Mouse (Mus musculus) midbrain, embryonic 14.5 days (tissue): ENCODE measurements around the gene Elf5. TPM values are rescaled to one million over a fixed set of nuclear protein-coding genes. Genes with fewer than 3 reads are reported as not detected.

ENCODE experiments used
- ATAC-seq: fragments of 200-750 bp; cut with Nextera tagmentation; 2 replicates; pipeline ENCODE4 v1.8.0; 2017; ENCODE audit warnings: moderate number of reproducible peaks, moderate library complexity; ENCODE audit not compliant: low FRiP score, low TSS enrichment
- DNase-seq: peaks from one replicate; pipeline ENCODE4 v3.0.0-alpha.2; 2015
- H3K27ac ChIP-seq: fragments of 300-500 bp; sonication (generic); replicated peaks from 2 replicates; pipeline ENCODE4 v1.5.1; 2014; ENCODE audit warnings: mild to moderate bottlenecking, low read depth, low read length, moderate library complexity
- H3K27me3 ChIP-seq: fragments of 300-500 bp; sonication (generic); 2 replicates; pipeline ENCODE4 v1.6.1; 2014; ENCODE audit warnings: low read length, control low read depth, mixed read lengths; ENCODE audit not compliant: control insufficient read depth, insufficient read depth
- H3K36me3 ChIP-seq: fragments of 300-500 bp; sonication (generic); 2 replicates; pipeline ENCODE4 v1.6.1; 2014; ENCODE audit warnings: low read length, control low read depth; ENCODE audit not compliant: control insufficient read depth, insufficient read depth
- H3K4me1 ChIP-seq: fragments of 300-500 bp; sonication (generic); 2 replicates; pipeline ENCODE4 v1.6.1; 2014; ENCODE audit warnings: mild to moderate bottlenecking, antibody characterized with exemption, low read length, control low read depth; ENCODE audit not compliant: control insufficient read depth, insufficient read depth
- H3K4me2 ChIP-seq: fragments of 300-500 bp; sonication (generic); 2 replicates; pipeline ENCODE4 v1.6.1; 2014; ENCODE audit warnings: mild to moderate bottlenecking, low read length, moderate library complexity
- H3K4me3 ChIP-seq: fragments of 300-500 bp; sonication (generic); replicated peaks from 2 replicates; pipeline ENCODE4 v1.5.1; 2014; ENCODE audit warnings: low read depth, low read length
- H3K9ac ChIP-seq: fragments of 300-500 bp; sonication (generic); replicated peaks from 2 replicates; pipeline ENCODE4 v1.6.1; 2014; ENCODE audit warnings: mild to moderate bottlenecking, low read length, moderate library complexity
- H3K9me3 ChIP-seq: fragments of 300-500 bp; sonication (generic); 2 replicates; pipeline ENCODE4 v1.6.1; 2016; ENCODE audit warnings: low read length, control low read depth, mixed read lengths; ENCODE audit not compliant: control insufficient read depth
- WGBS: fragments of 180-500 bp; shearing (Covaris S2); extraction: QIAGEN DNeasy Blood & Tissue Kit; methylation state at CpG from one replicate; pipeline ENCODE4 v1.1.7; 2014; 5-methylcytosine and 5-hydroxymethylcytosine counted together
- polyA plus RNA-seq: library from polyadenylated mRNA; unstranded; fragments of >200 nt; fragmentation: Nextera tagmentation; extraction: Ambion mirVana; gene quantifications from 2 replicates; pipeline ENCODE4 v1.2.1, GENCODE M21; 2014

The Elf5 gene
- polyA plus RNA-seq, 1 experiment from 2014 or later, result not detected

DNA sequence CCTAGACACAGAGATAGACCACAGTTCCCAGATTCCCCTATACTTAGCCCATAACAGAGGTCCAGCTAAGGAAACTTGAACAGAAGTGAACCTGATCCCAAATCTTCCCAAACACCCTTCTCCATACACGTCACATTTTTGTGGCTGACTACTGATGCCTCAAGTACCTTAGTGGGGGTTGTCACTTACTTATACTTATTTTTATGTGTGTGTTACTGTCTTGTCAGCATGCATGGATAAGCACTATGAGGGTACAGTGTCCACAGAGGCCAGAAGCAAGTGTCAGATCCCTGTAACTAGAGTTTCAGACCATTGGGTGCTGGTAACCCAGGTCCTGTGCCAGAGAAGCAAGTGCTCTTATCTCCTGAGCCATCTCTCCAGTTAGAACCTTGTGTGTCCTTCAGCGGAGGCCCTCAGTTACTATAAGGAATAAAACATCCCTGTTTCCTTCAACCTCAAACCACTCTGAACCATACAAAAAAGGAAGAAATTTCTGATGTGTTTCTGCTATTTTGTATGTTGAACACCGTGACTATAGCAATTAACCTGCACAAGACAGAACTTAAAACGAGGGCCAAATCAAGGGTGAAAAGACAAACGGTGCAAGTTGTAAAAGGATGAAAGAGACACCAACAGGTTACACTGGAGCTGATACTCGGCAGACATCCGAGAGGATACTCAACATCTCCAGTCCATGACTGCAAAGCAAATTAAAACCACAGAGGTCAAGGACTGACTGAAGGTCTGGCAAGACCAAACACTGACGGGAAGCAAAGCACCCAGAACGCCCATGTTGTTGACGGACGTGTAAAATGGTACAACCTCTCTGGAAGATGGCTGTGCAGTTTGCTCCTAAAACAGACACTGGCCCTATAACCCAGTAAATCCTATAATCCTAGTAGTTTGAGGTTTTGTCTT is 70.1 kb downstream of the Elf5 start:
- H3K9me3 ChIP-seq, result no peaks in the 10 kb centered on the region
- WGBS, result 90% methylated on average over 11 of the region's 11 CpGs
- no peak for ATAC-seq

DNA sequence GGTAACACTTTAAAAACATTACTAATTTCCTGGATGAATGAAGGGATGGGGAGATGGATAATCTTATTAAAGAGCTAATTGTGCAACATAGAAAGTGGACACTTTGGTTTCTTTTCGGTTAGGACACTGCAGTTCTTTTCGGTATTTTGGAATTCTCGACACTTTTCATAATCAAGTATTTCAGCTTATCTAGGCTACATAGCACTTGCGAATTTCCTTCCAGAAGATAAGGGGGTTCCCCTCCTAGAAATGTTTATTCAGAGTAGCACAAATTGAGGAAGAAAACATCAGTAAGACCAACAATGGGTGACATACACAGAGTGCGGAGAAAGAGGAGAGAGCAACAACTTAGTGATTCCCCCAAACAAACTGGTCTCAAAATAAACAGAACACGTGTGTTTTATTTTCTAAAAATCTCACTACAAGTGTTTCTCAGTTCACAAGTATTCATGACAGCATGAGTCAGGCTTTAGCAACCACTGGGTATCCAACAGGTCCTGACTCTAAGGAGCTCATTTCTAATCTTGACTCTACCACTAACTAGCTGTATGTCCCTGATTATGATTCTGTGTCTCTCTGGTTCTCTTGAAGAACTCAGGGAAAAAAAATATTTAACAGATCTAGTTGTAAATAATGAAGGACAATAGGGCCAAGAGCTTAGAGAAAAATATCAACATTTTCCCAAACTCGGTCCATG is 71.9 kb downstream of the Elf5 start:
- Histone ChIP-seq H3K9me3 (no peaks in the 10 kb centered on the region), H3K4me1 (peaks cover 18% of the 10 kb centered on the region), H3K4me2 (peak overlapping the region; percentile 76), H3K27ac (no peak overlapping the region), H3K36me3 (no peaks in the 10 kb centered on the region), H3K9ac (no peak overlapping the region; the same call in 1 of the 2 replicates), H3K4me3 (peak overlapping the region; percentile 77), H3K27me3 (no peaks in the 10 kb centered on the region)
- DNase-seq, result no peak
- 89% methylated on average over 7 of the region's 7 CpGs for WGBS
- no peak for ATAC-seq

More for the DNA sequence above, 70.1 kb downstream of the Elf5 start:
- no peak for DNase-seq
- Histone ChIP-seq H3K36me3 (no peaks in the 10 kb centered on the region), H3K4me3 (no peak overlapping the region), H3K27me3 (no peaks in the 10 kb centered on the region), H3K9ac (no peak overlapping the region), H3K27ac (no peak overlapping the region), H3K4me2 (no peak overlapping the region), H3K4me1 (peaks cover 18% of the 10 kb centered on the region)

DNA sequence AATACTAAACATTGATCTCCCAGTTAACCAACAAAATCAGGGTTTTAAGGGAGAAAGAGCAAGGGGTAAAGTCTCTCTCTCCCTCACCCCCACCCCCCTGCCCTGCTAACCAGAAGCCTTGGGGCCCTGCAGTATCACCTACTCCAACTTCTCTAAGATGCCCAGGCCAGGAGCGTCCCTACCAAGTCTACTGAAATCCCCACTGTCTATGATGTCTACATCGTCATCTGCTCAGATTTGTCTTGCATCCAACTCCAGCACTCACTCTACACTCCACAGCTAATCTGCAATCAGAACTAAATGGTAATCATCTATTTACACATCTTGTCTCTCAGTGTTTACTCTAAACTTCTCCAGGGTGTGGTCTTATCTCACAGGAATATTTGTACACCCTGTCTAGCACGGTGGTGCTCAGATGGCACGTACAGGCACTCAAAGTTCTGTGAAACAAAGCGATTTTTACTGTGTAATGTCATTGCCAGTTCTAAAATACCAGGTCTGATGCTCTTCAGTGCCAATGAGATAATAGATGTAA is 72.6 kb downstream of the Elf5 start:
- no peaks in the 10 kb centered on the region for H3K9me3 ChIP-seq
- no peak for ATAC-seq
- H3K27ac ChIP-seq, result no peak overlapping the region; the same call in 1 of the 2 replicates
- peak overlapping the region; percentile 76 for H3K4me2 ChIP-seq
- DNase-seq, result no peak
- no peaks in the 10 kb centered on the region for H3K36me3 ChIP-seq
- peaks cover 18% of the 10 kb centered on the region for H3K4me1 ChIP-seq
- H3K9ac ChIP-seq, result peak overlapping the region; percentile 90
- WGBS, result 32% methylated on average over 5 of the region's 5 CpGs
- H3K4me3 ChIP-seq, result peak overlapping the region; percentile 77
- H3K27me3 ChIP-seq, result no peaks in the 10 kb centered on the region

DNA sequence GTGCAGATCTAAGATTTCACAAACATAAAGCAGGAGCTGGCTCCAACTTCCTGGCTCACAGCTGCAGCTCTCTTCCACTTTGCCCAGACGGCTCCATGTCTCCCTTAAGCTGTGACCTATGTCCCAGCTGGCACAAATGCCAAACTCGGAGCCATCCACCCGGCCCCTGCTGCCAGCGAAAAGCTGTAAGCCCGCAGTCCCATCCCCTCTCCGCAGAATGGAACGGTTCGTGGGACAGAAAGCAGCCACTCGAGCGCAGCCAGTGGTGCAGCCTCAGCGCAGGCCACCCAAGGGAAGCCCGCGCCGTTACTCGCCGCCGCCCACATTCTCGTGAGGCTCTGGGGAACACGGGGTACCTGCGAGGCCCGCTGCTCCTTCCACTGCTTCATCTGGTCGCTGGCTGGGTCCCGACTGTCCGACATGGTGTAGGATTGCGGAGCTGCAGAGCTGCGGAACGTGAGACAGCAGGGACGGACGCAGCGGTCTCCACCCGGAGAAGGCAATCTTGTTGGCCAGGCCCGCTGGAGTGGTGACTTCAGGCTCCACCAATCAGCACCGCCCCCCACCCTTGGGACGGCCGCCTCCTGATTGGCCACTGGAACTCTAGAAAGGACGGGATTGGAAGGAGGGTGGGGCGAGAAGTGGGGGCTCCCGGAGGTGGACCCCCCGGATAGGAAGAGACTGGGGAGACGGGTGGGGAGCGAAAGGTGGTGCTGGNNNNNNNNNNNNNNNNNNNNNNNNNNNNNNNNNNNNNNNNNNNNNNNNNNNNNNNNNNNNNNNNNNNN is 73.3 kb downstream of the Elf5 start, which contains the start of gene Cat:
TSS of gene Cat (minus strand) at position 544 of the 785 bp plus-strand sequence.
- Histone ChIP-seq H3K9me3 (no peaks in the 10 kb centered on the region), H3K27ac (peak within 1 kb of the TSS; percentile 95), H3K4me1 (peaks cover 18% of the 10 kb centered on the region), H3K4me3 (peak within 1 kb of the TSS; percentile 77), H3K9ac (peak within 1 kb of the TSS; percentile 90), H3K36me3 (no peaks in the 10 kb centered on the region), H3K27me3 (no peaks in the 10 kb centered on the region), H3K4me2 (peak within 1 kb of the TSS; percentile 76)
- DNase-seq, result peak; percentile 96
- WGBS, result under 1% methylated on average over 41 of the region's 41 CpGs
- ATAC-seq, result peak; percentile 99

DNA sequence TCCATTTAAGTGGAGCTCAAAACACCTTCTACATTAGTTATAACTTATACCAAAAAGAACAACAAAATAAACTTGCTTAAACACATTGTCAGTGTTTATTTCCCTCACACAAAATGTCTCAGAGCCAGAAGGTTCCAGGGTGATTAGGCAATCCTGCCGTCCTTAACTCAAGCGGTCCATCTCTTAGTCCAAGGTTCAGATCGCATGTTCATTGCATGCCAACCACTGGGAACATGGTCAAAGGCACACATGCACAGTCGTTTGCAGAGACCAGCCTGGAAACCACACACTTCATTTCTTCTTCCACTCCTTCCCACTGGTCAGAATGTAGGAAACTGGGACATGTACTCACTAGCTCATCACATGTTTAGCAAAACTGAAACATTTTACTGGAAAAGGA is 81.0 kb downstream of the Elf5 start:
- WGBS, result 88% methylated on average over 4 of the region's 4 CpGs
- no peak overlapping the region for H3K27ac ChIP-seq
- no peak for ATAC-seq
- no peaks in the 10 kb centered on the region for H3K27me3 ChIP-seq
- no peak for DNase-seq
- H3K9ac ChIP-seq, result no peak overlapping the region
- no peaks in the 10 kb centered on the region for H3K4me1 ChIP-seq
- no peak overlapping the region for H3K4me2 ChIP-seq
- H3K36me3 ChIP-seq, result no peaks in the 10 kb centered on the region
- H3K9me3 ChIP-seq, result no peaks in the 10 kb centered on the region
- H3K4me3 ChIP-seq, result no peak overlapping the region

DNA sequence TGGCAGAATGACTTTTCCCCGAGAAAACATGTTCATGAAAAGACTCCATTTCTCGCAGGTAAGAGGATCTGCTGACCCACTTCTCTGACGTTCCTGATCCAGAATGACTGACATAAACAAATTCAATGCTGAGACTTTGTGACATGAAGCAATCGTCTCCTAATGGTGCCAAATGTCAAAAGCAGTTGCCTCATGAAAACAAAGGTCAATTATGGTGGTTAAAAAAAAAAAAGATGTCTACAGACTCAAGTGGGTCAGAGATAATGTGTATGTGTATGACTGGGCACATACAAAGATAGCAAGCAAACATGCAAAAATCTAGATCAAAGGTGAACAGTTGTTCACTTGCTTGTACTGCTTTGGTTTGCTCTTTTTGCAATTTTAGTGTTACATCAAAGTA is 82.3 kb downstream of the Elf5 start:
- no peaks in the 10 kb centered on the region for H3K27me3 ChIP-seq
- WGBS, result 76% methylated on average over 4 of the region's 4 CpGs
- no peak for ATAC-seq

DNA sequence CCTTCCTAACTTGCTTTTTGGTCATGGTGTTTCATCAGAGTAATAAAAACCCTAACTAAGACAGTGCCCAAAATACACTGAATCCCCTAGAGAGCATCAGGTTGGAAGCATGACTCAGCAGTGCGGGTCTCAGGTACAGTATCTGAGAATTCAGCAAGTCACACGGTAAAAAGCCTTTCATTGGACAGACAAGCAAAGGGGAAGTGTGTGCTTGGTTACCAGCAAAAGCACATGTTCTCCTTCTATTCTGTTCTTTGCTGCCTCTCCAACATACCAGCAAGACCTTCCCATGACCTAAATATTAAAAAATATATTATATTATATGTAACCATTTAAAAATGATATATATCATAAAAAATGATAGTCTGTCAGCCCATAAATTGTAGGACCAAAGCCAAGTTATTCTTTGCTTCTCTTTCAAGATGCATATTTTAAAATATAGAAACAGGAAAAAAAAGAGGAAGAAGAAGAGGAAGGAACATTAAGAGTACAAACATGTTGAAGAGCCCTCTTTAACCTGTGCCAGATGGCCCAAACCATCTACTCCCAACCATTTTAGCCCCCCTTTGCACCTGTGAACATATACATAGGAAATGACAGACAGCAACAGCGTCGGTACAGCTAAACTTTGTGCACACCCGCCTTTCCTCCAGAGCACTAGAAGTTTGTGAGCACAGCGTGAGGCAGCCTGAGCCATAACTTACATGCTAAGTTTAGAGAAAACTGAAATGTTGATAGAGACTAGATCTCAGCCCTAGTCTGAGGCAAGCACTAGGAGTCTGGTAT is 84.3 kb downstream of the Elf5 start:
- no peak overlapping the region for H3K9ac ChIP-seq
- no peaks in the 10 kb centered on the region for H3K9me3 ChIP-seq
- H3K27ac ChIP-seq, result no peak overlapping the region
- H3K36me3 ChIP-seq, result no peaks in the 10 kb centered on the region
- H3K27me3 ChIP-seq, result no peaks in the 10 kb centered on the region
- ATAC-seq, result no peak
- H3K4me2 ChIP-seq, result no peak overlapping the region
- WGBS, result 93% methylated on average over 6 of the region's 6 CpGs
- no peak for DNase-seq
- H3K4me1 ChIP-seq, result no peaks in the 10 kb centered on the region
- no peak overlapping the region for H3K4me3 ChIP-seq

More for the DNA sequence above, 82.3 kb downstream of the Elf5 start:
- Histone ChIP-seq H3K9ac (no peak overlapping the region), H3K4me2 (no peak overlapping the region), H3K4me1 (no peaks in the 10 kb centered on the region), H3K9me3 (no peaks in the 10 kb centered on the region), H3K4me3 (no peak overlapping the region), H3K27ac (no peak overlapping the region), H3K36me3 (no peaks in the 10 kb centered on the region)
- no peak for DNase-seq
